Mouse (Mus musculus) left cerebral cortex, postnatal 36 days (tissue): Measurements from ENCODE around the gene Gm28048. TPM values are rescaled to one million over a fixed set of nuclear protein-coding genes. Genes with fewer than 3 reads are reported as not detected.

Experiments
- DNase-seq, 2 experiments: peaks; one replicate each; pipeline ENCODE4 v3.0.0; 2021 to 2022; ENCODE audit warnings: low spot score in 2 of 2, mixed read lengths in 1 of 2
- intact Hi-C: fragments of 180-260 bp; cut with DNase I; formaldehyde crosslinking; loops from one replicate; pipeline ENCODE4 v1.15.1; 2025
- total RNA-seq, 2 experiments: library from RNA; stranded (reverse); gene quantifications; 2 replicates each; pipeline ENCODE4 v1.2.3; 2021

Gene Gm28048
- total RNA-seq: 10 to 100 TPM in 1 of 2 experiments, 1 to 10 TPM in 1; 8.7 to 13.7 TPM

DNA sequence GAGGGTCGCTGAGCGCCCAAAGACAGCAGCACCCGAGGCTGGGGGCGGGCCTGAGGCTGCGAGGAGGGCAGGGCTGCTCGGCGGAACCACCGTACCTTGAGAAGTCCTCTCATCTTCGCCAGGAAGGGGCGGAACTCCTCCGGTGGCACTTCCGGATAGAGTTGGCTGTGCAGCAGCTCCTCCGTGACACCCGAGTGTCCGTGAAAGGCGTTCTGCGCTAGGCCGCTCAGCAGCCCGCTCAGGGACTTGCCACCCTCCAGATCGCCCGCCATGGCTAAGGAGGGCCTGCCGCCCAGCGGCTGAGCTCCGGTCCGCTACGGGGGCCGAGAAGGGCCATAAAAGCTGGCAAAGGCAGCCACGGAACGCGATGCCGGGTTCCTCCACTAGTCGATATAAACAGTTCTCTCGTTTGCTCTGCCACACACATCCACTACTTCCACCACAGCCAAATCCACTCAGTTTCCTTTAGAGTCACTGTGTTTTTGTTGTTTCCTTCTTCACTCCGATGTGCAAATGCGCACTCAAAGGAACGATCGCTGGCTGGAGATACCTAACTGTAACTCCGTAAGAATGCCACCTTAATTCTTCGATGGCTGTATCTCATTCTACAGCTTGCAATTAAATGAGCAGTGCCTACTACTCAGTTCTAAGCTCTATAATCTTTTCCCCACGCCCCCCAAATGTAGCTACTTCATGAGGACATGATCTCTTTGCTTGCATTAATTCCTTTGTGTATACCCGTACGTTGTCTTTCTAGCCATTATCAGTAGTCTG lies at the start of gene Gm28048, which contains the start of gene Commd1:
Gene Gm28048, minus strand, starts transcription at position 107 of the 774 bp plus-strand sequence.
Gene Commd1, minus strand, starts transcription at position 399 of the 774 bp plus-strand sequence.
- DNase-seq: peak; percentile 96 to 97
- intact Hi-C loops: loop anchor here (10.0 kb wide), 1 partner anchor 583 kb away; no protein-coding TSS in a partner anchor

DNA sequence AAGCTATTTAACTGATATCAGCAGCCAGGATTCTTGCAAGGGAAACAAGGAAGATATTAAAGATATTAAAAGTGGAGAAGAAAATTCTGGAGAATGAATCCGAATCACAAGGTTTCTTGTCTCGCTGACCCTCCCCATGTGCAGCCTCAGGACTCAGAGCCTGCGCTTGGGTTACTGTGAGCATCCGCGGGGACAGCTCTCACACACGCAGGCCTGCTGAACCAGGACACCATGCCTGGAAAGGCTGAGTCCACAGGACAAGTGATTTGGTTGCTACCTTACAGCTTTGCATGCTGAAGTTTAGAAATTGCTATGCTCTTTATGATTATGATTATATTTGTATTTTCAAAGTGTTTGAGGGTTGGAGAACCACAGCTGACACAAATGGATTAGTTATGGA lies 47.5 kb upstream of the Gm28048 start:
- intact Hi-C loops: no loop called here
- no peak for DNase-seq

DNA sequence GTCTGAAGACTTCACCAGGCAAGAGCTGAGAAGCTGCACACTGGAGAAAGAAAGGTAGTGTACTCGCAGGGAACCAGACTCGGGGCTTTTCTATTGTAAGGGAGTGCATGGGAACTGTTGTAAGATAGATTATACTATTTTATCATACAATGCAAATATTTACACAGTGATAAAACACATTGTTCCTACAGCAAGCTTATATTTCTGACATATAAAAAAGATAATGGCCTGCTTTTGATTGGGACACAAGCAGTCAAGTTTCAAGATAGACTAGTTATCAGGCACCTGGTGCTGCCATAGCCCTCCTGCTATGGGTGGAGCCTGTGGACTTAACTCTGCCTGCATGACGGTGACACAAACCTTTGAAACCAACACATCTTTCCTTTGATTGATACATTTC lies 47.1 kb upstream of the Gm28048 start:
- no peak for DNase-seq
- intact Hi-C loops: no loop called here

DNA sequence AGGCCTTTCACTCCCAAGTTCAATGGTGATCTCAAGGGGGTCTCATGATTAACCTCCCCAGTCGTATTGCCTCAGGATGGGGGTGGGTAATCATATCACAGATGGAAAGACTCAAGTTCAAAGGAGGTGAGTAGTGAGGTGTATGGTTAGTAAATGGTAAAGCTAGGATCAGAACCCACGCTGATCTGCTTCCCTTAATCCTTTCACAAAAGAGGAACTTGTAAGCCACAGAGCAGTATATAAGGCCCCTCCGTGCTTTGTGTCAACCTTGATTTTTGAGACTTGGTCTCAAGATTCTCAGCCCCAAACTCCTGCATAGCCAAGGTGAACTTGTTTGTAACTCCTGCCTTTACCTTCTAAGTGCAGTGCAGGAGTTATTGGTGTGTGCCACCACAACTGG lies 42.3 kb upstream of the Gm28048 start:
- intact Hi-C loops: no loop called here
- no peak for DNase-seq

DNA sequence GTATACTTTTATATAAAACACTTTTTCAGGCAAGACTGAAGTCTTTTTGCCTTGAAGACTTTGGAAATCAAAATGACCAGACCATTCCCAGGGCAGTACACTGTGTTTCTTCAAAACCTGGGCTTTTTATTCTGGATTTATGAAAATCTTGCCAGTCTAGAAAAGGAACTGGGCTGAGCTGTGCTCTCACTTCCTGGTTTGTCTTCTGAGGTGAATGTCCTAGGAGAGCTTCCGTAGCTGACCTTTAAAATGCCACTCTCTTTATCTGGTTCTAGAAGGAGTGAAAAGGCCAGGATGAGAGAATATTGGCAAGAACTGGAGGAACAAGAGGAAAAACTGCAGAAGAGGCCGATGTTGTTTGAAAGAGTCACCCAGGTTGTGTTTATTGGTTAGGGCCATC lies 41.3 kb upstream of the Gm28048 start:
- intact Hi-C loops: no loop called here
- no peak for DNase-seq

DNA sequence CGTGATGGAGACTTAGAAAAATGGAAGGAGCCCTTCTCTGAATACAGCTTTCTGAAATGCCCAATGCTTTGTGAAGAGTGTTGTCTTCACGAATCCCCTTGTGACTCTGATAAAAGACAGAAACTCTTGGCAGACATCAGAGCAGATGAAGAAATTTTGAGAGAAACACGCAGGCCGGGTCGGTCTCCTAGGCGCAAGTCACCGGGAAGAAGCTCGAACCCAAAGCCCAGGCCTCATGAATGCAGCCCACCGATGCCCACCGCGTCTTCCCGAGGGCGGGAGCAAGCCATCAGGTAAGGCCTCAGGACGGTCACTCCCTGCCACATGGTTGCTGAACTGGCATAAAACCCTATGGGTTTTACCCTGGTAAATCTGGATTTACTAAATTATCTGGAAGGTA lies 39.0 kb upstream of the Gm28048 start:
- intact Hi-C loops: no loop called here
- DNase-seq: no peak

DNA sequence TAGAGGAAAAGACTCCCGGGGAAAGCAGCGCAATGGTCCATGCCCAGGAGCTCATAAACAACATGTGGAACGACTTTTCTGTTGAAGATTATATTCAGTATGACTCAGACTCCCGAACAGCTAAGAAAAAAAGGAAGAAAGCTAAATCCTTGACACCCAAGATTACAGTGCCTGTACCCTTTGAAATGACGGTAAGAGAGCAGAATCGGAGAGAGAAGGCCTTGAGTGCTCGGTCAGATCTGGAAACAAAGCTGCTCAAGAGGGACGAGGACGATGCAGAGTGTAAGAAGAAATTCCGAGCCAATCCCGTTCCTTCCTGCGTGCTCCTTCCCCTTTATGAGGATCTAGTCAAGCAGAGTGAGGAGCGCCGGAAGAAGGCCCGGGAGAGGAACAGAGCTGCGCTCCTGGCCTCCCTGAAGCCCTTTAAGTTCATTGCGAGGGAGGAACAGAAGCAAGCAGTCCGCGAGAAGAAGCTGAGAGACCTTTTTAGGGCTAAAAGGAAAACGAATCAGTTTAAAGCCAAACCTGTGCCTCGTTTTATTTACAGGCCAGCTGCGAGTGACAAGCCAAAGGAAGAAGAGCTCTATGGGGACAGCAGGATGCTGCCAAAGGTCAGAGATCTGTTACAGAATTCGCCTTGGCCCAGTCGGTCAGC lies 38.4 kb upstream of the Gm28048 start:
- intact Hi-C loops: no loop called here
- DNase-seq: no peak

DNA sequence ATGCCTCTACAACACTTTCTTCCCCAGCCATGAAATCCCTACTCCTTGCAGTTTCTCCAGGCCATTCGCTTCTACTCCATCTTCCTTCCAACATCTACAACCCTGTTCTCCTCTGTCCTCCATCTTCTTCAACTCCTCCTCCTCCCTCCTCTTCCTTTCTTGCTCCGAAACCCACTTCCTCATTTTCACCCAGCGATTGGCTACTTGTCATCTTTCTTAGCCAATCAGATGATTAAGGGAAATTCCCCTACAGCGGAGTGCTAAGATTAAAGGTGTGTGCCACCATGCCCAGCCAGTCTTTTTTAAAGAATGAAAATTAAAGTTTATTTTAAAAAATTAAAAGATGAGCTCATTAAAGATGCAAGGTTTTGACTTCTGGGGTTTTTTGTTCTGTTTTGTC lies 36.1 kb upstream of the Gm28048 start:
- no peak for DNase-seq
- intact Hi-C loops: no loop called here

DNA sequence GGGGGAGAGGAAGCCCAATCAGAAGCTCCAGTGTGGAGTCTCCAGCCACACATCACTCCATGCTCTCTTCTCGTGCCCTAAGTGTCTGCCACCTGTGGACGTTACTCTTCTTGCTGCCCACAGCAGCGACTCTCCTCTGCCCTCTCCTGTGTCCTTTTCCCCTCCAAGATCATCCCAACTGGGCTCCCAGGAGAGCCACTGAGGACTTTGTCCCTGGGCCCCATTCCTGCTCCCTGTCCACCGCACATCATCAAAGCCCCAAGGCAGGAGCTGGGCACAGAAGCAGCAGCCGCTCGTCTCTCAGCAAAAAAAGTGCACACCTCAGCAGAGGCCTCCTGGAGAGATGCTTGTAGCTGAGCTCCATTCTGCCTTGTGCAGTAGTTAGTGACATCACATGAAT lies 33.1 kb upstream of the Gm28048 start:
- no peak for DNase-seq
- intact Hi-C loops: no loop called here

DNA sequence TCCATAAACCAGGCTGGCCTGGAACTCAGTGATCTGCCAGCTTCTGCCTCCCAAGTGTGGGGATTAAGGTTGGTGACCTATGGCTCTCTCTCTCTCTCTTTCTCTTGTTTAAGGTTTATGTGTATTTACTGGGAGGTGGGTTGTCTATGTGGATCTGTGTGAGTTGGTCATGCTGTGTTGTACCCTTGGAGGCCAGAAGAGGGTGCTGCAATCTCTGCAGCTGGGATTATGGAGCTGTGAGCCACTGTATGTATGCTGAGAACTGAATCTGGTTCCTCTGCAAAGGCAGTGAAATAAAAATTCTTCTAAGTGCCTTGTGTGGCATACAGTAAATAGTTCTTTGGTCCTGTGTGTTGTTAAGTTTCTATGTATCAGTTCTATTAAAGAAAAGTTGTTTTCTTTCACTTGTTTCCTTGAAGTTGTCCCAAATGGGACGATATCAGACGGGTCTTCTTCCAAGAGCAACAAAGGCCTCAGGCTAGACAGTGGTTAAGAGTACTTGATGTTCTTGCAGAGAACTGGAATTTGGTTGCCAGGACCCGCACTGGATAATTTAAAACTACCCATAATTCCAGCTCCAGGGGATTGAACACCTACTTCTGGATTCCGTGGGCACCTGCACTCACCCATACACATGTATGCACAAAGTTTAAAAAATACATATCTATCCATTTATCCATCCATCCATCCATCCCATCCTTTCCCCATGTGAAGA lies 31.8 kb upstream of the Gm28048 start:
- DNase-seq: no peak
- intact Hi-C loops: no loop called here

DNA sequence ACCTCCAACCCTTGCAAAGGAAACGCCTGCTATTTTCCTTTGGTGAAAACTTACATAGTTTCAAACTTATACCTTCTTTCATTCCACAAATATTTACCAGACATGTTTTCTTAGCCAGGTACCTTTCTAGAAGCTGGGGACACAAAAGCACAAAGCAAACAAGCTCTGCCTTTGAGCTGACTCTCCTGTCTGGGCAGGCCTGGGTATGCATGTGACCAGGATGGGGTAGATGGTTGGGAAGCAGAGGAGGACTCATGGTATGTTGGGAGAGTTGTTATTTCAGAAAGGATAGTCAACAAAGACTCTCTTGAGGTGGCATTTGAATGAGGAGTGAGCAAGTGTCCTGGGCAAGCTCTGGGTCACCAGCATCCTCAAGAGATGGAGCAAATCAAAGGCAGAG lies 31.2 kb upstream of the Gm28048 start:
- intact Hi-C loops: no loop called here
- DNase-seq: no peak

DNA sequence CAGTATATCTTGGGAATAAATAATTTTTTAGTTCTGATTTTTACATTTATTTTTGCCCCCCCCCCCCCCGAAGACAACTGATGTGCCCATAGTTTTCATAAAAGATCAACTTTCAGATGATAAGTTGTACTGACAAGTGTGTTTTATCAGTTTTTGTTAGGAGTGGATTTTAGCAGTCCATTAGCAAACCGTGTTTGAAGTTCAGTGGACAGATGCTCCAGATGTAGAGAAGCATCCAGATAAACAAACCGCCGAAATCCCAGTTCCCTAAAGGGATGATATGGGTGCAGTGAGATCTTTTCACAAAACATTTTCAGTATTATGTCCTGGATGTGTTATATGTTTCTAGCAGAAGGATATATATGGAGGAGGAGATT lies 26.9 kb upstream of the Gm28048 start:
- no peak for DNase-seq

DNA sequence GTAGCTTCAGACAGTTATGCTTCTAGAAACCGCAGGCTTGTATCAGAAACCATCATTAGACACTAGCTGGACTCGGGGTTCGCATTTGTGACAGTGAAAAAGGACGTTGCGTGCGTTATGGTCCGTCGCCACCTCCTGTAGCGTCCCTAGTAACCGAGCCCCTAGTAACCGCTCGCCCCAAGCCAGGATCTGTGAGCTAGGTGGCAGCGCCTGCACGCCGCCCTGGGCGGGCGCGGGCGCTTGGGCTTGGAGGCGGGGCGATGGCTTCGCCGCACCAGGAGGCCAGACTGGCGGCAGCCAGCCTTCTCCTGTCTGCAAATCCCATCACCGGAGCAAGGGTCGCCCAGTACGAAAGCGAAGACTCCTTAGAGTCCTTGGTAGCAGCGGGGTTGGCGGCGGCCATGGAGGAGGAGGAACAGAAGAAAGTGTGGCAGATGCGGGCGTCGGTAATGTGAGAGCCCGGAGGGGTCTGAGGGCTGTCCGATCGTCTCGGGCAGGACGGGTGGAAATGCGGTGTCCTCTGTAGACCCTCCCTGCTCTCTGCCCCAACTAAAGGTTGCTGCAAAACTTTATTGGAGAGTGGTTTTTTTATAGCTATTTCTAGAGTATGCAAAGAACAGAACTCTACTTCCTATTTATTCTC lies 26.4 kb upstream of the Gm28048 start:
- peak; percentile 78 to 84 for DNase-seq
- intact Hi-C loops: loop anchor here (5.0 kb wide), 1 partner anchor 59 kb away; no protein-coding TSS in a partner anchor

More for the DNA sequence above, 26.9 kb upstream of the Gm28048 start:
- intact Hi-C loops: loop anchor here (5.0 kb wide), 1 partner anchor 58 kb away; no protein-coding TSS in a partner anchor

DNA sequence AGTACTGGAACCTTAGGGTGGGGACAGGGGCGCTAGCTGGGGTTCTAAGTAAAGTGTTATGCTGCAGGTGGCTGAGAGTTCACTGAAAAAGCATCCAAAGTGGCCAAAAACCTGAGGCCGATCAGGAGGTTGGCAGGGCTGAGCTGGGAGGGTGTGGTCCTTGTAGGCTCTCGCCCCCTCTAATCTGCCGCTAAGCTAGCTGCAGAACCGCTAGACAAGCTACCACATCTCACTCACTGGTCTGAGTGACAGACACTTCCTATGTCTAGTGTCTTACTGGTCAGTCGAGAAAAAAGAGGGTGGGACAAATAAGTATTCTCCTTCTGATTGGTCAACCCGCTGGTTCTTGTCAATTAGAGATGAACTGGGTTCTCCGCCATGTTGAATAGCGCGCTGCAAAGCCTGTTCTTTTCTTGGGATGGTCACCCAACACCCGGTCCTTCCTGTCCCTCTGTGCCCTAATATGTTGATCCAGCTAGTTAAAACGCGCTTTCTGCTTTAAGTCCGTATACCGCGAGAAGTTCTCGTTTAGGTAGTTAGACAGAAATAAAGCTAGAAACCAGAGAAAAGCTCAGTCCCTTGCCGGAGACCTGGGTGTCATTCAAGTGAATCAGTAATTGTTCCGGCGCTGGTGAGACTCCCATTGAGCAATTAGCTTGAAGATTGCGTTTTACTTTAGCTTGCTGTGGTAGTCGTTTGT lies 25.7 kb upstream of the Gm28048 start, which contains the start of gene Fam161a:
Gene Fam161a, plus strand, starts transcription at position 51 of the 700 bp plus-strand sequence.
- intact Hi-C loops: loop anchor here (1.0 to 5.0 kb wide), 2 partner anchors 60 to 248 kb away; no protein-coding TSS in a partner anchor
- peak; percentile 66 to 75 for DNase-seq

DNA sequence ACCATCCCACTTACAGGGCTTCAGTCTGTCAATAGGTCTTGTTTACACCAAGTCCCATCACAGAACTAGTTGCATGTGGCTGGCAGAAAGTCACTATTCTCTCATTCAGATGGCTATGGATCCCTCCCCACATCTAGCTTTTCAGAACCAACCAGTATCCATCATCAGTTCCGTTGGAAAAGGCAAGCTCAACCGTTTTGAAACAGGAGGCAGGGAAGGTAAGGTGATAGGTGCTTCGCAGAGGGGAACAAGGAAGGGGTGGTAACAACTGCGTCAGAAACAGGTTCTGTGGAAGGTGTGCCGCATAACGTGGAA lies 25.2 kb upstream of the Gm28048 start:
- intact Hi-C loops: loop anchor here (1.0 to 5.0 kb wide), 2 partner anchors 60 to 248 kb away; no protein-coding TSS in a partner anchor
- DNase-seq: no peak

DNA sequence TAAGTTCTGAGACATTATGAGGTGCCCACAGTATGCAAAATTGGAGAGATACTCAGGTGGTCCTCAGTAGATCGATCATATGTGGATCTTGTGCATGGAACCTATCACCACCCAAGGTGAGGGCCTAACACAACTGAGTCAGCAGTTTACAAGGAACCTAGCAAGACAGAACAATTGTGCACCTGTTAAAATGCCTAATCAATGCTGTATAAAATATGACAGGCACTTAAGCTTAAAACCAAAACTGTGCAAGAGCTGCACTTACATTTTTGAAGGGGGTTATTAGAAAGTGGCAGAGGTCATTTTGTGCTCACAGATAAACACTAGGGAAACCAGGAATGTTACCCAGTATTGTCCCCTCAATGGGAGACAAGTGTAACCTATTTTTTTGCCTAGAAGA lies 23.4 kb upstream of the Gm28048 start:
- intact Hi-C loops: loop anchor here (5.0 kb wide), 1 partner anchor 62 kb away; no protein-coding TSS in a partner anchor
- no peak for DNase-seq

DNA sequence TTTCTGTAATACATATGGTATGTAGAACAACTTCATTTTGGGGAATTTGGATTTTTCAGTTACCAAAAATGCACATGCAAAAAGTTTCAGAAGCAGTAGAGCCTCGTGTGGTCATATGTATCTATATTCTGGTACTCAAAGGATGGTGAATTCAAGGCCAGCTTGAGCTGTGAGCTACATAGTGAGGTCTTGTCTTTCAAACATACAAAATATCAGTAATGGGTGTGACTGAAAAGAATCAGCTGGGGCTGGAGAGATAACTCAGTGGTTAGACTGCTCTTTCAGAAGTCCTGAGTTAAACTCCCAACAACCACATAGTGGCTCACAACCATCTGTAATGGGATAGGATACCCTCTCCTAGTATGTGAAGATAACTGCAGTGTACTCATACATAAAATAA lies 16.4 kb upstream of the Gm28048 start:
- DNase-seq: no peak
- intact Hi-C loops: no loop called here

DNA sequence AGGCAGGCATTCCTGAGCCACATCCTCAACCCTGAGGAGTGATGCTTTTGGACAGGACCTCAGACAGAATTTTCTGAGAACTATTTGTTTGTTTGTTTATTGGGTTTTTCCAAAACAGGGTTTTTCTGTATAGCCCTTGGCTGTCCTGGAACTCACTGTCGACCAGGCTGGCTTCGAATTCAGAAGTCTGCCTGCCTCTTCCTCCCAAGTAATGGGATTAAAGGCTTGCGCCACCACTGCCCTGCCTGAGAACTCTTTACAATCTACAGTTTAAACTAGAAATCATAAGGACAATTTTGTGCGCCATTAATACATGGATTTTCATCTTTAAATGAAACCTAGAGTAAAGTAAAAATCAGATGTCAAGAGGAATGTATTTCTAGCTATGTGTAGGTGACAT lies 13.6 kb upstream of the Gm28048 start:
- intact Hi-C loops: no loop called here
- DNase-seq: no peak

DNA sequence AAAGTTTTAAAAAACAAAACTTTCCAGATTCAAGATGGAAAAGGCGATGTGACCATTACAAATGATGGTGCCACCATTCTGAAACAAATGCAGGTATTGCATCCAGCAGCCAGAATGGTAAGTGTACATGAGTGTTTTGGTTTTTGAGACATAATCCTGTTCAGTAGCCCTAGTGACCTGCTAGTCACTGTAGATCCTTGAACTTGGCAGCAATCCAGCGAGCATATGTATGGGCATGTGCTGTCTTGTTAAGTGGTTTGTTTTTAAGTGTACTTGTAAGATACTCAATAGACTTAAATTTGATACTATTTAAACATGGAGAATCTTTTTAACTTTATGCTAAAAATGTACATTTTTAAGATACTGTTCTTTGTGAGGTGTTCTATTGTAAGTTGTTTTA lies 12.4 kb upstream of the Gm28048 start:
- DNase-seq: no peak
- intact Hi-C loops: no loop called here
